Mouse (Mus musculus) CH12.LX (cell line): Measurements from ENCODE around the gene Pi4k2b. TPM values are rescaled to one million over a fixed set of nuclear protein-coding genes. Genes with fewer than 3 reads are reported as not detected.

Experiments
- DNase-seq: peaks from one replicate; pipeline ENCODE4 v3.0.0-alpha.2; 2013; ENCODE audit errors: extremely low read depth
- H3K27ac ChIP-seq: 2 replicates; pipeline ENCODE4 v1.5.1; 2012; ENCODE audit warnings: low read depth, mild to moderate bottlenecking, control low read depth, moderate library complexity; ENCODE audit not compliant: insufficient read depth
- H3K27me3 ChIP-seq: replicated peaks from 2 replicates; pipeline ENCODE3; 2012; ENCODE audit warnings: inconsistent platforms
- H3K36me3 ChIP-seq, 2 experiments: replicated peaks in 1 of 2; 2 replicates each; pipeline versions ENCODE3 to v1.6.1; 2012; ENCODE audit warnings: inconsistent platforms in 1 of 2, low read length in 1 of 2, mild to moderate bottlenecking in 1 of 2, mixed read lengths in 1 of 2, moderate library complexity in 1 of 2; ENCODE audit not compliant: control insufficient read depth in 1 of 2, insufficient read depth in 1 of 2
- H3K4me1 ChIP-seq, 2 experiments: 2 replicates each; pipeline ENCODE4 v1.6.1; 2012; ENCODE audit warnings: inconsistent platforms in 1 of 2, moderate library complexity in 1 of 2; ENCODE audit not compliant: insufficient read depth in 2 of 2, control insufficient read depth in 1 of 2
- H3K4me2 ChIP-seq: 2 replicates; pipeline ENCODE4 v1.6.1; 2012; ENCODE audit warnings: low read depth, mild to moderate bottlenecking, control low read depth; ENCODE audit not compliant: poor library complexity, insufficient read depth, severe bottlenecking
- H3K4me3 ChIP-seq, 3 experiments: fragments of 150-350 bp in 1 of 3; sonication (generic) in 1 of 3; replicated peaks in 1 of 3; 2 replicates each; pipeline versions ENCODE3 to v1.5.1; 2011 to 2012; ENCODE audit warnings: low read depth in 2 of 3, low read length in 2 of 3, mild to moderate bottlenecking in 2 of 3, moderate library complexity in 2 of 3, control low read depth in 1 of 3, improper control_type of control experiment in 1 of 3, inconsistent platforms in 1 of 3, mixed read lengths in 1 of 3; ENCODE audit not compliant: poor library complexity in 1 of 3
- H3K79me2 ChIP-seq: replicated peaks from 2 replicates; pipeline ENCODE4 v1.6.1; 2012; ENCODE audit warnings: mild to moderate bottlenecking, moderate library complexity; ENCODE audit not compliant: control insufficient read depth, poor library complexity, insufficient read depth, severe bottlenecking; ENCODE audit errors: extremely low read depth
- H3K9ac ChIP-seq: 2 replicates; pipeline ENCODE4 v1.6.1; 2012; ENCODE audit warnings: low read depth, mild to moderate bottlenecking, control low read depth, moderate library complexity; ENCODE audit not compliant: insufficient read depth
- H3K9me3 ChIP-seq: replicated peaks from 2 replicates; pipeline ENCODE3; 2012; ENCODE audit warnings: low read length, inconsistent platforms, mixed read lengths
- CHD2 ChIP-seq: IDR thresholded peaks from 2 replicates; pipeline ENCODE4 v1.6.1; 2011; ENCODE audit warnings: low read length, improper control_type of control experiment
- CTCF ChIP-seq, 2 experiments: IDR thresholded peaks in 1 of 2; conservative IDR thresholded peaks in 1 of 2; 2 replicates each; pipeline ENCODE4 v1.5.1; 2011 to 2012; ENCODE audit warnings: low read depth in 2 of 2, low read length in 2 of 2, improper control_type of control experiment in 1 of 2, inconsistent platforms in 1 of 2, mild to moderate bottlenecking in 1 of 2, moderate library complexity in 1 of 2
- E2F4 ChIP-seq: IDR thresholded peaks from 2 replicates; pipeline ENCODE4 v1.6.1; 2011; ENCODE audit warnings: low read depth, low read length, improper control_type of control experiment; ENCODE audit not compliant: insufficient replicate concordance
- EP300 ChIP-seq: IDR thresholded peaks from 2 replicates; pipeline ENCODE4 v1.6.1; 2011; ENCODE audit warnings: low read length, improper control_type of control experiment
- GABPA ChIP-seq: IDR thresholded peaks from 2 replicates; pipeline ENCODE4 v1.6.1; 2012; ENCODE audit warnings: low read depth, low read length, improper control_type of control experiment, inconsistent platforms; ENCODE audit not compliant: insufficient replicate concordance
- HCFC1 ChIP-seq: IDR thresholded peaks from 2 replicates; pipeline ENCODE4 v1.6.1; 2012; ENCODE audit warnings: low read depth, mild to moderate bottlenecking, inconsistent platforms, low read length, improper control_type of control experiment
- IRF4 ChIP-seq: IDR thresholded peaks from 2 replicates; pipeline ENCODE4 v1.6.1; 2014; ENCODE audit warnings: low read depth, mild to moderate bottlenecking, inconsistent platforms, low read length, improper control_type of control experiment
- JUN ChIP-seq: IDR thresholded peaks from 2 replicates; pipeline ENCODE4 v1.6.1; 2011; ENCODE audit warnings: low read depth, mild to moderate bottlenecking, low read length, improper control_type of control experiment, moderate library complexity; ENCODE audit not compliant: insufficient read depth
- JUND ChIP-seq: conservative IDR thresholded peaks from 2 replicates; pipeline ENCODE4 v1.6.1; 2011; ENCODE audit warnings: low read depth, low read length, improper control_type of control experiment
- KAT2A ChIP-seq: IDR thresholded peaks from 2 replicates; pipeline ENCODE4 v1.6.1; 2012; ENCODE audit warnings: low read length, improper control_type of control experiment, inconsistent platforms; ENCODE audit not compliant: insufficient replicate concordance
- MYC ChIP-seq: IDR thresholded peaks from 2 replicates; pipeline ENCODE4 v1.6.1; 2011; ENCODE audit warnings: low read depth, mild to moderate bottlenecking, improper control_type of control experiment, low read length
- NELFE ChIP-seq: IDR thresholded peaks from 2 replicates; pipeline ENCODE4 v1.6.1; 2011; ENCODE audit warnings: low read depth, low read length, improper control_type of control experiment
- NRF1 ChIP-seq: IDR thresholded peaks from 2 replicates; pipeline ENCODE4 v1.6.1; 2014; ENCODE audit warnings: low read depth, mild to moderate bottlenecking, inconsistent platforms, low read length, improper control_type of control experiment, moderate library complexity
- POLR2AphosphoS2 ChIP-seq: IDR thresholded peaks from 2 replicates; pipeline ENCODE4 v1.6.1; 2011; ENCODE audit warnings: low read depth, low read length, improper control_type of control experiment
- RCOR1 ChIP-seq: conservative IDR thresholded peaks from 2 replicates; pipeline ENCODE4 v1.6.1; 2012; ENCODE audit warnings: low read depth, mild to moderate bottlenecking, inconsistent platforms, low read length, improper control_type of control experiment
- TCF12 ChIP-seq: IDR thresholded peaks from 2 replicates; pipeline ENCODE4 v1.6.1; 2014; ENCODE audit warnings: low read depth, mild to moderate bottlenecking, inconsistent platforms, low read length, improper control_type of control experiment
- UBTF ChIP-seq: IDR thresholded peaks from 2 replicates; pipeline ENCODE4 v1.6.1; 2012; ENCODE audit warnings: low read depth, mild to moderate bottlenecking, inconsistent platforms, low read length, improper control_type of control experiment, moderate library complexity
- USF1 ChIP-seq: IDR thresholded peaks from 2 replicates; pipeline ENCODE4 v1.6.1; 2014; ENCODE audit warnings: low read depth, mild to moderate bottlenecking, inconsistent platforms, low read length, improper control_type of control experiment
- ZC3H11A ChIP-seq: IDR thresholded peaks from 2 replicates; pipeline ENCODE4 v1.6.1; 2012; ENCODE audit warnings: low read depth, mild to moderate bottlenecking, inconsistent platforms, low read length, improper control_type of control experiment
- ZKSCAN1 ChIP-seq: IDR thresholded peaks from 2 replicates; pipeline ENCODE4 v1.6.1; 2012; ENCODE audit warnings: low read depth, inconsistent platforms, low read length, improper control_type of control experiment, borderline replicate concordance
- ZMIZ1 ChIP-seq: IDR thresholded peaks from 2 replicates; pipeline ENCODE4 v1.6.1; 2012; ENCODE audit warnings: low read depth, mild to moderate bottlenecking, inconsistent platforms, low read length, improper control_type of control experiment
- ZNF384 ChIP-seq: IDR thresholded peaks from 2 replicates; pipeline ENCODE4 v1.6.1; 2012; ENCODE audit warnings: low read depth, low read length, improper control_type of control experiment, inconsistent platforms
- dilution Hi-C: fragments of 300-500 bp; cut with MboI; formaldehyde crosslinking; loops from 2 replicates; pipeline ENCODE4 v1.14.3; 2020; ENCODE audit warnings: low sequenced_read_pairs; ENCODE audit not compliant: extremely low pct_unique_long_range_greater_than_20kb, extremely low pct_ligation_motif_present
- in situ Hi-C: fragments of 300-500 bp; cut with MboI; formaldehyde crosslinking; loops from 3 replicates; pipeline ENCODE4 v1.14.3; 2019; ENCODE audit warnings: low sequenced_read_pairs, low pct_ligation_motif_present, low pct_unique_long_range_greater_than_20kb, mixed read lengths
- polyA plus RNA-seq: library from polyadenylated mRNA; unstranded; fragments of >175 nt; gene quantifications from 2 replicates; pipeline ENCODE4 v1.2.1, GENCODE M21; 2012; ENCODE audit warnings: low read depth; ENCODE audit not compliant: insufficient read length
- total RNA-seq, 2 experiments: library from RNA; depleted of rRNA; stranded (reverse); fragments of 300-350 nt in 1 of 2; fragments of >200 nt in 1 of 2; gene quantifications; 2 replicates each; pipeline ENCODE4 v1.2.3; 2012 to 2014

The Pi4k2b gene
- total and polyA plus RNA-seq, 3 experiments: 10.8 to 27.1 (median 17.0) TPM

DNA sequence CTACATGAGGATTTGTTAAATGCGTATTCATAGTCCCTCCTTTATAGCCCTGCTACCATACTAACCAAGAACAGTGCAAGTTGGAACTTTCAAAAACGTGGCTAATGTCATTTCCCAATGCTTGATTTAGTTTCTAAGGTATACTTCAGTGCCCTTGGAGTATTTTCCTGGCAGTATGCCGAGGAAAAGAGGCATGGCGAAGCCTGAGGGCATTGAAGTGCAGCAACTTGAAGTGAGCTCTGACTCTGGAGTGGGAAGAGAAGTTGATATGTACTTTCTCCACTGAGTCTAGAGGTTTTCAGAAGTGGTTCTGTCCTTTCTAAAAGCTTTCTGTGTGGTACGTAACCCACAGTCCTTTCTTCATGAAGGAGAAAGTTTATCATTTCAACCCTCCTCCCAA is 7.4 kb downstream of the Pi4k2b start:
- Histone ChIP-seq H3K4me3 (no peak overlapping the region), H3K4me1 (no peaks in the 10 kb centered on the region)
- in situ Hi-C loops (no loop called here), dilution Hi-C loops (no loop called here)
- no peak for TF ChIP-seq HCFC1
- no peak for TF ChIP-seq EP300
- TF ChIP-seq ZC3H11A: no peak
- TF ChIP-seq JUN: no peak
- no peak for TF ChIP-seq USF1
- TF ChIP-seq IRF4: no peak
- TF ChIP-seq POLR2AphosphoS2: no peak
- TF ChIP-seq CTCF (conservative IDR thresholded peaks at IDR 0.05 in 1 of 2, IDR thresholded peaks at IDR 0.05 in 1 of 2; ENCODE audit: low read depth in 2 of 2, low read length in 2 of 2): no peak
- no peak for TF ChIP-seq RCOR1
- no peak for TF ChIP-seq TCF12
- TF ChIP-seq KAT2A: no peak
- no peak for TF ChIP-seq NRF1
- TF ChIP-seq MYC: no peak
- no peak for TF ChIP-seq JUND
- no peak for TF ChIP-seq ZMIZ1
- no peak for TF ChIP-seq ZKSCAN1
- TF ChIP-seq UBTF: no peak
- TF ChIP-seq E2F4: no peak
- no peak for TF ChIP-seq GABPA
- TF ChIP-seq, all 38 proteins: peak for 0
- H3K27ac ChIP-seq: no peak overlapping the region
- H3K36me3 ChIP-seq: peaks cover 0 to 21% of the 10 kb centered on the region in 2 experiments
- H3K4me2 ChIP-seq: no peak overlapping the region
- H3K79me2 ChIP-seq: peaks cover under 1% of the 10 kb centered on the region; the same call in 1 of the 2 replicates
- no peaks in the 10 kb centered on the region for H3K27me3 ChIP-seq
- H3K9me3 ChIP-seq: no peaks in the 10 kb centered on the region
- no peak overlapping the region for H3K9ac ChIP-seq
- no peak for DNase-seq

DNA sequence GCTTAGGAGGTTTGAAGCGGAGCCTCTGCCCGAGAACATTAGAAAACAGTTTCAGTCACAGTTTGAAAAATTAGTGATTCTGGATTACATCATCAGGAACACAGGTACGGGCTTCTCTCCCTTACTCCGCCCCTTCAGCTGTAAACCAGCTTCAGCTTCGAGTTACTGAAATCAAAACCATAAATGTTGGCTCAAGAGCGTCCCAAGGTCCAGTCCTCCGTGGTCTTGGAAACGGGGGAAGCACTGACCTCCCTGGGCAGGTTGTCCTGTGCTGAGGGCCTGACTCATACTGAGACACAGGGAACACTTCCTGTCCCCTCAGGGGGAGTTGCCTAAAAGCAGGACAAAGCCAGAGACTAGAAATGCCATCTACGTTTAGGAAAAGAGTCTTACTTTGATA is 11.8 kb downstream of the Pi4k2b start:
- Histone ChIP-seq H3K4me2 (no peak overlapping the region), H3K9ac (no peak overlapping the region), H3K4me3 (no peak overlapping the region), H3K79me2 (no peaks in the 10 kb centered on the region), H3K4me1 (no peaks in the 10 kb centered on the region), H3K9me3 (no peaks in the 10 kb centered on the region), H3K27me3 (no peaks in the 10 kb centered on the region), H3K36me3 (peaks cover 0 to 30% of the 10 kb centered on the region in 2 experiments), H3K27ac (no peak overlapping the region)
- TF ChIP-seq NELFE (no peak), ZNF384 (no peak), TCF12 (no peak), RCOR1 (no peak), CHD2 (no peak)
- in situ Hi-C loops (no loop called here), dilution Hi-C loops (no loop called here)
- DNase-seq: no peak
